Mouse (Mus musculus) liver, embryonic 14 days (tissue): ENCODE measurements around the gene Spaca7. TPM values are rescaled to one million over a fixed set of nuclear protein-coding genes. Genes with fewer than 3 reads are reported as not detected.

Experiments used
- polyA plus RNA-seq: library from polyadenylated mRNA; depleted of rRNA; stranded (reverse); fragments of >200 nt; gene quantifications from 2 replicates; pipeline ENCODE4 v1.2.3, GENCODE M21; 2012; rRNA removed

Spaca7 gene
- not detected in 2 replicates for polyA plus RNA-seq

DNA sequence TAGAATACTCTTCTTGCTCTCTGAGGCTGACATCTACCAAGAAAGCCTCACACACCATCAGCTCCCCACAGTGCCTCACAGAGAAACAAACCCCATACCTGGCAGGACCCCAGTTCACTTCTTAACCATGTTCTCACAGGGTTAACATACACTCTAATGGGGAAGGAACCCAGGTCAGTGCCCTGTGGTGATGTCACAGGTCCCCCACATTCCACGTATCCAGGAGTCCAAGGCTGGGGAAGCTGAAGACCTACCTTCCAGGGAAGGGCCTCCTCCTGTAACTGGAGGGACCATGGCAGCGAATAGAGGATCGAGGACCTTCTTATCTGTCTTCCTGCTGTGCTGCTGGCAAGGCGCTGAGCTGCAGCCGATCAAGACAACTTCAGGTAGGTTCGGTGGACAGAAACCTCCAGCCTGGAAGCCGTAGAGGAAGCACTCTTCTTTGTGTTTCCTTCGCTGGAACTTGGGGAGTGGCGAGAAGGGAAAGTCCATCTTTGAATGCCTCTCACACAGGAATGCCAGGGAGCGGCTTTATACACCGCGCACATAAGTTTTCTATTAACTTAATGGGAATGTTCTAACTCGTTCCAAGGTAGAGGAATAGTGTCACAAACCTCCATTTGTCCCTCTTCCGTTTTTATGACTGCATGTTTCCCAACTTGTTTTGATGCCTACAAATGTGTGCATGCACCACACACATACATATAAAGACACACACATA is at the start of gene Spaca7:
Gene Spaca7, plus strand, starts transcription at position 216 of the 721 bp plus-strand sequence.

Other genes starting within 250 kb of the Spaca7 start
- not detected in 2 replicates for gene Sox1, start 177.7 kb upstream of the Spaca7 start, polyA plus RNA-seq
- 37.2 and 41.1 TPM in 2 replicates for gene Tubgcp3, start 99.2 kb downstream of the Spaca7 start, polyA plus RNA-seq
- gene Atp11a, start 184.0 kb downstream of the Spaca7 start, polyA plus RNA-seq = 2.2 and 2.4 TPM in 2 replicates